Mouse (Mus musculus) hindbrain, embryonic 14.5 days (tissue): ENCODE measurements around the gene Slc22a6. TPM values are rescaled to one million over a fixed set of nuclear protein-coding genes. Genes with fewer than 3 reads are reported as not detected.
A peak's percentile ranks its signal among the peaks of the same experiment; 100 is the strongest.

Experiments
- ATAC-seq: fragments of 200-750 bp; cut with Nextera tagmentation; 2 replicates; pipeline ENCODE4 v1.8.0; 2017; ENCODE audit warnings: moderate number of reproducible peaks, mild to moderate bottlenecking, moderate TSS enrichment, moderate library complexity; ENCODE audit not compliant: low FRiP score
- DNase-seq: peaks from one replicate; pipeline ENCODE4 v3.0.0-alpha.2; 2015; ENCODE audit warnings: low spot score
- H3K27ac ChIP-seq: fragments of 300-500 bp; sonication (generic); 2 replicates; pipeline ENCODE4 v1.5.1; 2014; ENCODE audit warnings: mild to moderate bottlenecking, moderate library complexity
- H3K27me3 ChIP-seq: fragments of 300-500 bp; sonication (generic); 2 replicates; pipeline ENCODE4 v1.6.1; 2014; ENCODE audit warnings: mild to moderate bottlenecking, low read length, mixed read lengths; ENCODE audit not compliant: control insufficient read depth, insufficient read depth
- H3K36me3 ChIP-seq: fragments of 300-500 bp; sonication (generic); replicated peaks from 2 replicates; pipeline ENCODE4 v1.6.1; 2014; ENCODE audit not compliant: control insufficient read depth, insufficient read depth
- H3K4me1 ChIP-seq: fragments of 300-500 bp; sonication (generic); replicated peaks from 2 replicates; pipeline ENCODE4 v1.6.1; 2014; ENCODE audit warnings: antibody characterized with exemption, low read length, mixed read lengths; ENCODE audit not compliant: control insufficient read depth, insufficient read depth
- H3K4me2 ChIP-seq: fragments of 300-500 bp; sonication (generic); replicated peaks from 2 replicates; pipeline ENCODE4 v1.6.1; 2014; ENCODE audit warnings: mild to moderate bottlenecking, moderate library complexity
- H3K4me3 ChIP-seq: fragments of 300-500 bp; sonication (generic); replicated peaks from 2 replicates; pipeline ENCODE4 v1.5.1; 2014; ENCODE audit warnings: mild to moderate bottlenecking, low read length
- H3K9ac ChIP-seq: fragments of 300-500 bp; sonication (generic); 2 replicates; pipeline ENCODE4 v1.6.1; 2014
- H3K9me3 ChIP-seq: fragments of 300-500 bp; sonication (generic); 2 replicates; pipeline ENCODE4 v1.6.1; 2016; ENCODE audit warnings: low read length; ENCODE audit not compliant: control insufficient read depth
- WGBS: fragments of 180-500 bp; shearing (Covaris S2); extraction: QIAGEN DNeasy Blood & Tissue Kit; methylation state at CpG from one replicate; pipeline ENCODE4 v1.1.7; 2014; 5-methylcytosine and 5-hydroxymethylcytosine counted together
- polyA plus RNA-seq: library from polyadenylated mRNA; unstranded; fragments of >200 nt; fragmentation: Nextera tagmentation; extraction: Ambion mirVana; gene quantifications from 2 replicates; pipeline ENCODE4 v1.2.1, GENCODE M21; 2014

The Slc22a6 gene
- polyA plus RNA-seq, 1 experiment from 2014 or later: 3.7 TPM

GRCm38 (mm10) chr19:8585899-8586298 is 31.9 kb upstream of the Slc22a6 start:
- Histone ChIP-seq H3K4me2 (no peak overlapping the region), H3K27ac (no peak overlapping the region), H3K9ac (no peak overlapping the region), H3K4me3 (no peak overlapping the region), H3K27me3 (no peaks in the 10 kb centered on the region), H3K4me1 (no peaks in the 10 kb centered on the region), H3K9me3 (no peaks in the 10 kb centered on the region), H3K36me3 (no peaks in the 10 kb centered on the region)
- DNase-seq (no peak), ATAC-seq (no peak)
- WGBS: 91% methylated on average over 2 of the region's 2 CpGs

- DNase-seq: no peak
- Histone ChIP-seq H3K9me3 (no peaks in the 10 kb centered on the region), H3K4me2 (no peak overlapping the region), H3K9ac (no peak overlapping the region), H3K27me3 (no peaks in the 10 kb centered on the region), H3K36me3 (no peaks in the 10 kb centered on the region), H3K4me1 (no peaks in the 10 kb centered on the region), H3K27ac (no peak overlapping the region), H3K4me3 (no peak overlapping the region)
- no peak for ATAC-seq
- WGBS: 60% methylated on average over 3 of the region's 3 CpGs
These were observed 31.5 kb upstream of the Slc22a6 start for GRCm38 (mm10) chr19:8586350-8586749.

GRCm38 (mm10) chr19:8587315-8587714 is 30.5 kb upstream of the Slc22a6 start:
- Histone ChIP-seq H3K9ac (no peak overlapping the region), H3K4me3 (no peak overlapping the region), H3K27ac (no peak overlapping the region), H3K27me3 (no peaks in the 10 kb centered on the region), H3K4me2 (no peak overlapping the region), H3K4me1 (no peaks in the 10 kb centered on the region), H3K9me3 (no peaks in the 10 kb centered on the region), H3K36me3 (no peaks in the 10 kb centered on the region)
- DNase-seq (no peak), ATAC-seq (no peak)
- WGBS: 79% methylated on average over 1 of the region's 1 CpGs

GRCm38 (mm10) chr19:8590954-8591353 is 26.9 kb upstream of the Slc22a6 start, which contains the start of gene Slc22a8:
TSS of gene Slc22a8 (plus strand) at chr19:8591254.
- Histone ChIP-seq H3K9ac (0 out of 2 replicates have a peak within 1 kb of the TSS, but pooled peaks have one; percentile 6), H3K4me2 (0 out of 2 replicates have a peak within 1 kb of the TSS, but pooled peaks have one; percentile 1), H3K4me1 (no peaks in the 10 kb centered on the region), H3K4me3 (no peak within 1 kb of the TSS), H3K36me3 (no peaks in the 10 kb centered on the region), H3K27ac (0 out of 2 replicates have a peak within 1 kb of the TSS, but pooled peaks have one; percentile 16), H3K9me3 (no peaks in the 10 kb centered on the region), H3K27me3 (no peaks in the 10 kb centered on the region)
- ATAC-seq (no peak), DNase-seq (no peak)
- 53% methylated on average over 8 of the region's 8 CpGs for WGBS

GRCm38 (mm10) chr19:8592155-8592554 is 25.7 kb upstream of the Slc22a6 start:
- Histone ChIP-seq H3K27ac (no peak overlapping the region), H3K36me3 (no peaks in the 10 kb centered on the region), H3K27me3 (no peaks in the 10 kb centered on the region), H3K4me2 (no peak overlapping the region), H3K4me3 (no peak overlapping the region), H3K9me3 (no peaks in the 10 kb centered on the region), H3K9ac (no peak overlapping the region), H3K4me1 (no peaks in the 10 kb centered on the region)
- ATAC-seq: no peak
- 54% methylated on average over 2 of the region's 2 CpGs for WGBS
- no peak for DNase-seq

GRCm38 (mm10) chr19:8592873-8593408 is 24.9 kb upstream of the Slc22a6 start:
- no peaks in the 10 kb centered on the region for H3K27me3 ChIP-seq
- no peaks in the 10 kb centered on the region for H3K36me3 ChIP-seq
- ATAC-seq (no peak), DNase-seq (no peak)
- no peak overlapping the region for H3K27ac ChIP-seq
- no peaks in the 10 kb centered on the region for H3K9me3 ChIP-seq
- no peaks in the 10 kb centered on the region for H3K4me1 ChIP-seq
- H3K4me3 ChIP-seq: no peak overlapping the region
- H3K4me2 ChIP-seq: no peak overlapping the region
- H3K9ac ChIP-seq: no peak overlapping the region
- 75% methylated on average over 6 of the region's 6 CpGs for WGBS

GRCm38 (mm10) chr19:8593833-8594232 is 24.0 kb upstream of the Slc22a6 start:
- no peaks in the 10 kb centered on the region for H3K27me3 ChIP-seq
- H3K36me3 ChIP-seq: no peaks in the 10 kb centered on the region
- H3K9ac ChIP-seq: no peak overlapping the region
- no peaks in the 10 kb centered on the region for H3K9me3 ChIP-seq
- no peak overlapping the region for H3K4me3 ChIP-seq
- H3K4me2 ChIP-seq: no peak overlapping the region
- no peak for ATAC-seq
- no peaks in the 10 kb centered on the region for H3K4me1 ChIP-seq
- no peak overlapping the region for H3K27ac ChIP-seq
- DNase-seq: no peak
- WGBS: 81% methylated on average over 11 of the region's 11 CpGs

GRCm38 (mm10) chr19:8594518-8594917 is 23.3 kb upstream of the Slc22a6 start:
- no peak for DNase-seq
- Histone ChIP-seq H3K9me3 (no peaks in the 10 kb centered on the region), H3K27me3 (no peaks in the 10 kb centered on the region), H3K36me3 (no peaks in the 10 kb centered on the region), H3K27ac (no peak overlapping the region), H3K4me1 (no peaks in the 10 kb centered on the region), H3K9ac (no peak overlapping the region), H3K4me2 (no peak overlapping the region), H3K4me3 (no peak overlapping the region)
- no peak for ATAC-seq
- WGBS: 0% methylated on average over 1 of the region's 1 CpGs

- DNase-seq (no peak), ATAC-seq (no peak)
- 64% methylated on average over 4 of the region's 4 CpGs for WGBS
These were observed 20.6 kb upstream of the Slc22a6 start for GRCm38 (mm10) chr19:8597269-8597668.

GRCm38 (mm10) chr19:8599229-8599628 is 18.6 kb upstream of the Slc22a6 start:
- H3K9ac ChIP-seq: no peak overlapping the region

More at GRCm38 (mm10) chr19:8597269-8597668, 20.6 kb upstream of the Slc22a6 start:
- Histone ChIP-seq H3K27ac (no peak overlapping the region), H3K9me3 (no peaks in the 10 kb centered on the region), H3K36me3 (no peaks in the 10 kb centered on the region), H3K9ac (no peak overlapping the region), H3K27me3 (no peaks in the 10 kb centered on the region), H3K4me1 (no peaks in the 10 kb centered on the region), H3K4me2 (no peak overlapping the region), H3K4me3 (no peak overlapping the region)

More at GRCm38 (mm10) chr19:8599229-8599628, 18.6 kb upstream of the Slc22a6 start:
- 76% methylated on average over 2 of the region's 2 CpGs for WGBS
- H3K4me3 ChIP-seq: no peak overlapping the region
- H3K4me2 ChIP-seq: no peak overlapping the region
- no peak for ATAC-seq
- no peak overlapping the region for H3K27ac ChIP-seq
- DNase-seq: no peak
- H3K4me1 ChIP-seq: no peaks in the 10 kb centered on the region
- no peaks in the 10 kb centered on the region for H3K9me3 ChIP-seq
- H3K36me3 ChIP-seq: no peaks in the 10 kb centered on the region
- no peaks in the 10 kb centered on the region for H3K27me3 ChIP-seq
